Mouse (Mus musculus): ENCODE measurements around the gene Tnfrsf22.
A peak's percentile ranks its signal among the peaks of the same experiment; 100 is the strongest.

The Tnfrsf22 gene

DNA sequence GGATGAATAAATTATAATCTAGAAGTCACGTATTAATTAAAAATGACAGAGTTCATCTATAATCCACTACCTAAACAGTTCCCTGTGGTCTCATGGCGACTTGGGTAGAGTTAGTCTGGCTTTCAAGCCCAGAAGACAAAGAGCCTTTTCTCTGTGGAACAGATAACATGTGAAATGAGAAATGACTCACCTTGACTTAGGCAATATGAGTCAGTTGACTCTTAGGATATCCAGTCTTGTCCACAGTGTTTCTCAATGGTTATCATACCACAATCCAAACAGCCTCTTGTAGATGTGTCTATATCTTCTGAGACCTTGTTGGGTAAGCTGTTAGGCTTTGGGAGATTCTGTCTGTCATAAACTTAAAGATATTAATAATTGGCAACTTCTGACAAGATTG, 18.0 kb downstream of the Tnfrsf22 start:
- DNase-seq (ENCODE audit: low spot score), result no peak

DNA sequence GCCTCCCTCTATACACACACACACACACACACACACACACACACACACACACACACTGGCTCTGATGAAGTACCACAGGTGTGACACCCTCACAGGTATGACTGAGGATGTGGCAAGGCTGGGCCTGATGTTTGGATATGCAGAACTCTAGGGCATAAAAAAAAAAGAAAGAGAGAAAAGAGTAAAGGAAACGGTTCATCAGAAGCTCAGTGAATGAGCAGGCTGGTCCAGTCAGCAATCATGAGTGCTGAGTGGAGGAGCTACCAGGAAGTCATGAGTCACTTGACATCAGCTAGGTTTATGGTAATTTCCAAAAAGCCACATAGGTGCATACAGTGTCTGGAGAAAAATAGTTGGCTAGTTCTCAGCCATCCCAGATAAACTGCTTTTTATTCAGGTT, 20.0 kb downstream of the Tnfrsf22 start:
- DNase-seq (ENCODE audit: low spot score), result no peak

DNA sequence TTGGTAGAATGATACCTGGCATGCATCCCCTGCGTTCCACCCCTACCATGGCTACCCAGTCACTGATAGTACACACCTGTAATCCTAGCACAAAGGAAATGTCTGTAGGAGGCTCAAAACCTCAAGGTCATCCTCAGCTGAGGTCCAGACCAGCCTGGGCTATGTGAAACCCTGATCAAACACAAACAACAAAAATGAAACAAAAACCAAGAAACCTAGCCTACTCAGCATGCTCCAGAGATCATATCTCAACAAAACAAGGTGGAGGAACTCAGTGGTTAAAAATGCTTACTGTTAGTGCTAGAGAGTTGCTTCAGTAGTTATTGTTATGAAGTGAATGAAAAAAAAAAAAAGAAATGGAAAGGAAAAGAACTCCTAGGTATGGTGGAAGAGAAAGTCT, 20.9 kb downstream of the Tnfrsf22 start, which contains the start of gene Tnfrsf26:
Gene Tnfrsf26 (minus strand): TSS at position 183 of the 400 bp plus-strand sequence.
- no peak for DNase-seq (ENCODE audit: low spot score)

DNA sequence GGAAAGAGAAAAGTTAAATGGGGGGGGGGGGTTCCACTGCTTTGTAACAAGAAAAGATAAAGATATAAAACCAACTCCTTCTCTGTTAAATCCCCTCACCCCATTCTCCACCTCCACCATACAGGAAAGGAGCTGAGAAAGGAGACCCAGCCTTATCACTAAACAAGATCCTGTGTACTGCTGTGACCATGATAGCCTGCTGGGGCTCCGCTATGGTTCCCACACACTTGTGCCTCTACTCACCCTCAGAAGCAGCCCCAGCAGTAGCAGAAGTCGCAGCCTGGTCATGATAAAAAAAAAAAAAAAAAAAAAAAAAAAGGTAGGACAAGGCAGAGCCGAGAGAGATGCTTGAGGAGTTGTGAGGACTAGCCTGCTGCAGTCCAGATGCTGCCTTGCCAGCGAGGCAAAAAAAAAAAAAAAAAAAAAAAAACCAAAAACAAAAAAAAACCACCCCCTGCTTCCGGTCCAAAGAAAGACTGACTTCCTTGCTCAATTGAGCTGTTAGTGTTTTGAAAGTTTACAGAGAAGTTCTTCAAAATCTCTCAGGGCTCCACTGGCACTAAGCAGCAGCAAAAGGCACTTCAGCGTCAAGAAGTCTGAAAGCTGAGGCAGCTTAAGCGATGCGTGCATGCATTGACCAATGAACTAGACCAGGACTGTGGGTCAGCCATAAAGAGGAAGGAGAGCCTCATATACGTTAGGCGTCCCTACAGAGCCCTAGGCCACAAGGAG, 21.7 kb downstream of the Tnfrsf22 start:
- DNase-seq (ENCODE audit: low spot score), result no peak

DNA sequence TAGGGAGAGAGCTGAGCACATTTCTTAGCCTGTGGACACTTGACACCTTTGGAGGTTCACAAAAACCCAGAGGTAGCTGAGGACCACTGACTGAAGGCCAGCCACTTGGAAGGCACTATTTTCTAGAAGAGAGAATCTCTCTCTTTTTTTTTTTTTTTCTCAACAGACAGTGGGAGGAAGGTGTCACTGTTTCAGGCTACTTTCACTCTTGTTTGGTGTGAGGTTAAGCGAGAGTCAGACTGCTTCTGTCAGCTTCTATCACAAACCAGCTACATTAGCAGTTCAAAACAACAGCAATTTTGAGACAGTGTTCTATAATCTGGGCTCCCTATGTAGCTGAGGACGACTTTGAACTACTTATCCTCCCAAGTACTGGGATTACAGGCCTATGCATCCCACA, 23.3 kb downstream of the Tnfrsf22 start:
- DNase-seq (ENCODE audit: low spot score), result no peak

DNA sequence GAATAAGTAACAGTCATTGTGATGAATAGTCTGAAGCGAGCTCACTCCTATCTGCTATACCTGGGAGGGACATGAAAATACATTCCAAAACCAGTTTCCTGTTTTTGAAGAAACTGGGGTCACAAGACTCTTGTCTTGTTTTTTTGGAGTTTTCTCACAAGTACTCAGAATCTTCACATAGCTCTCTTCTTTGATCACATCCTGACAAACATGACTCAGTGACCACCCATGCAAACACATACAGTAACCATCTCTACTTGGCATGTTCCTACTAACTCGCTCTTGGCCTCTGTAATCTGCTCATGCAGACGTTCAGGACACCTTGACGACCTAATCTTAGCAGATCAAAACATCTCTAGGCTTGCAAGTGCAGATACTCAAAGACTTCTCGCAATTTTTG, 24.3 kb downstream of the Tnfrsf22 start:
- DNase-seq (ENCODE audit: low spot score), result no peak

DNA sequence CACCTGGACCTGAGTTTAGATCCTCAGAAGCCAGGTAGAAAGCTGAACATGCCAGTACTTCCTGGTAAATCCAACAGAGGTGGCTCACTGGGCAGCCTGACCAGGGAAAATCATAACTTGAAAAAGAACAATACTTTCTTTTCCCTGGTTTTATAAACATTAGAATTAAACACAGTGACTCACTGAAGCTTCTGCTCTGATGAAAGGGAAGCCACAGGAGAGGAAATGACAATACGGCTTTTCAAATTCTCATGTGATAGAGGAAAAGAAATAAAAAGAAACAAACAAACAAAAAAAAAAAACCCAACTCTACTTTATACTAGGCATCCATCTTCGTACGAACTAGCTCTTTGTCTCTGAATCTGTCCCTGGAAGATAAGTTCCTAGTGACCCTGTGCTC, 24.9 kb downstream of the Tnfrsf22 start:
- DNase-seq (ENCODE audit: low spot score), result no peak

DNA sequence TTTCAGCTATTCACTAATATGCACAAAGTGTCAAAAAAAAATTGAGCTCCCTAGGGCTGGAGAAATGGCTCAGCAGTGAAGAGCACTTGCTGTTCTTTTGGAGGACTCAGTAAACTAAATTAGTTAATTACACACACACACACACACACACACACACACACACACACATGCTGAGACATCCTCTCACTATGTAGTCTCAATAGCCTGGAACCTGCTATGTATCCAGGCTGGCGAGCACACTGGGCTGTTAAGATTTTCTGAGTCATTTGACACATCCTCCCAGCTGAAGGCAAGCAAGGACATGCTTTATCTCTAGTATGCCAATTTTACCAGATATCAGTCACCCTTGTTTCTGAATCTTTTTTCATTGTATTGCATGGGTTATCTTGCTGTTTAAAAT, 28.5 kb downstream of the Tnfrsf22 start:
- no peak for DNase-seq (ENCODE audit: low spot score)

DNA sequence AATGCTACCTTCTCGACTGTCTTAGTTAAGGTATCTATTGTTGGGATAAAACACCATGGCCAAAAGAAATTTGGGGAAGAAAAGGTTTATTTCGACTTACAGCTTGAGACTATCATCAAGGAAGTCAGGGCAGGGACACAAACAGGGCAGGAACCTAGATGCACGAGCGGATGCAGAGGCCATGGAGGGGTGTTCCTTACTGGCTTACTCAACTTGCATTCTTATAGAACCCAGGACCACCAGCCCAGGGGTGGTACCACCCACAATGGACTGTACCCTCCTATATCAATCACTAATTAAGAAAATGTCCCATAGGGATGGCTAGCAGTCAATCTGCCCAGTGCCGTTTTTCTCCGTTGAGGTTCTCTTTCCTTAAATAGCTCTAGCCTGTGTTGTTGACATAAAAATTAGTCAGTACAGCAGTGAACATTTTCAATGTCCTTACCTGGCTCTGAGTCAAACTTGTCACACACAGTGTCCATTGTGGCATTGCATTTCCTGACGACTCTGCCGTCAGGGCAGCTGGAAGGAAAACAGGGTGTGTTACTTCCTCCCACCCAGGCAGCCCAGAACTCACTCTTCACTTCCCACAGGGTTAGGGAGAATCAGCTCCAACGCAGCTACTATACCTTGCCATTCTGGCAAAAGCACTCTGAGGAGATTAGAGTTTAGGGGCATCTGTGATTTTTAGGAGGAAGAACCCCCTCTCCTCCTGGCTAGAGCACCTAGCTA, 34.9 kb downstream of the Tnfrsf22 start:
- DNase-seq (ENCODE audit: low spot score), result no peak

DNA sequence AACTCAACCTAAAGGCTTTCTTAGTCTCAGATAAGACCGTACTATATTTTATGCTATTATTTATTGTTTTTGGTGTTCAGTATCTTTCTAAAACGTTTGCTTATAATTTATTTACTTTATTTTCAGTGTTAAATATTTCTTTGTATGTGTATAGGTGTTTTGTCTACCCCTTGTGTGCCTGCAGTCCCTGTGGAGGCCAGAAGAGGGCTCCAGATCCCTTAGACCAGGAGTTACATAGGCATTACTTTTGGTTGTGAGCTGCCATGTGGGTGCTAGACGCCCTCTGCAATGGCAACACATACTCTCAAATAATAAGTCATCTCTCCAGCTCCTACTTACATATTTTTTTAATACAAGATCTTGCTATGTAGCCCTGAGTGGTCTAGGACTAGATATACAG, 37.2 kb downstream of the Tnfrsf22 start:
- DNase-seq (ENCODE audit: low spot score), result no peak

DNA sequence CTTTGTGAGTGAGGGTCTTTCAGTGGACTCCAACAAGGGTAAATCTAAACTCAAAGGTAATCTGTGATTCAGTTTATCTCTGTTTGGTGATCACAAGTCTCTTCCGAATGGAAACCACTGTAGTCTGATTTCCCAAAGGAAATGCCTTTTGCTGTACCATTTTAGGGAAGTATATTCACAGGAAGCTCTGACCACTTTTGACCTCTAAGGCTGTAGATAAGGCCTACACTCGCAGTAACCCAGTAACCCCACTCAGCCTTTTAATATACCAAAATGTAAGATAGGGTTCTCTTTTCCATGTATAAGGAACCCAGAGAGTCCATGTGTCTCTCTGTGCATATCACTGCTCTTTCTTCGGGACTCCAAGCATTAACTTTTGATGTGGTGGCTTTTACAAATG, 44.1 kb downstream of the Tnfrsf22 start:
- DNase-seq (ENCODE audit: low spot score), result no peak

DNA sequence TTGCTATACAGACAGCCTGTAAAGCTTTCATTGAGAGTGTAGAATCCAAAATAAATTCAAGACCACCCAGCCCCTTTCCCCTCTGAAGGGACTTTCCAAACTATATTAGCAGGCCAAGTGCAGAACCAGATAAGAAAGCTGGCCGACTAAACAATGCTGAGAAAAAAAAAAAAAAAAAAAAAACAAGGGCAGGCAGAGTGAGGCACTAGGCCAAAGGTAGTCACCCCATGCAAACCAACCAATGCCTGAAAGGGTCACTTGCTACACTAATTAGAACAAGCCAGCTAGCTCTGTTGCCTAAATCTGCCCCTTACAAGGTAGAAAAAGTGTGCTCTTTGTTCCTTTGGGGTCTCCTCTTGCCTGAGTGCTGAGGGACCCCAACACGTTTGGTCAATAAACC, 44.6 kb downstream of the Tnfrsf22 start:
- DNase-seq (ENCODE audit: low spot score), result no peak

DNA sequence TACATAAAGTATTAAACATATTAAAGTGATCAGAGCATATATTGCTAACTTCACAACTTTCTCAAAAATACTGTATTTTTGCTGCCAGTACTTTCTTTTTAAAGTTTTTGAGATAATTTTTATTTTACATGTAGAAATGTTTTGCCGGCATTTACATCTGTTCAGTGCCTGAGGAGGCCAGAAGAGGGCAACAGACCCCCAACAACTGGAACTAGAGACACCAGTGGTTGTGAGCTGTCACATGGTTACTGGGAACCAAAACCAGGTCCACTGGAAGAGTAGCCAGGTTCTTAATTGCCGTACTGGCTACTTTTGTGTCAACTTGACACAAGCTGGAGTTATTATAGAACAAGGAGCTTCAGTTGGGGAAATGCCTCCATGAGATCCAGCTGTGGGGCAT, 47.8 kb downstream of the Tnfrsf22 start:
- no peak for DNase-seq (ENCODE audit: low spot score)

DNA sequence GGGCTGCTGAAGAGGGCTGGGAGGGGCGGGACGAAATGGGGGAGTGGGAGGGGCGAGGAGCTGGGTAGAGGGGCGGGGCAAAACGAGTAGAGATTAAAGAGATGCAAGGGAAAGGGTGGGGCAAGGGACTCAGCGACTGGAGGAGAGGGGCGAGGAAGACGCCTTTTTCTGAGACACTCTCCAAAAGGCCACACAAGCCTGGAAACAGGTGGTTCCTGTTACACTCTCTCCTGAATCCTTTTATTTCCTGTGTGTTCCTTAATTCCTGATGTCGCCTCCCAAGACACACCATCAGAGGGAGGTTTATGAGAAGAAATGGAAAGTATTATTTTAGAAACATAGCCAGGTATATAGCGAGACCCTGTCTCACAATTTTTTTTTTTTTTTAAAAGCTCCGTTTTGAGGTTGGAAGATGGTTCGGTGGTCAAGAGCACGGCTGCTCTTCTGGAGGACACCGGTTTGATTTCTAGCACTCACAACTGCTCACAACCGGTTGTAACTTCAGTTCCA, 49.2 kb downstream of the Tnfrsf22 start:
- no peak for DNase-seq (ENCODE audit: low spot score)

DNA sequence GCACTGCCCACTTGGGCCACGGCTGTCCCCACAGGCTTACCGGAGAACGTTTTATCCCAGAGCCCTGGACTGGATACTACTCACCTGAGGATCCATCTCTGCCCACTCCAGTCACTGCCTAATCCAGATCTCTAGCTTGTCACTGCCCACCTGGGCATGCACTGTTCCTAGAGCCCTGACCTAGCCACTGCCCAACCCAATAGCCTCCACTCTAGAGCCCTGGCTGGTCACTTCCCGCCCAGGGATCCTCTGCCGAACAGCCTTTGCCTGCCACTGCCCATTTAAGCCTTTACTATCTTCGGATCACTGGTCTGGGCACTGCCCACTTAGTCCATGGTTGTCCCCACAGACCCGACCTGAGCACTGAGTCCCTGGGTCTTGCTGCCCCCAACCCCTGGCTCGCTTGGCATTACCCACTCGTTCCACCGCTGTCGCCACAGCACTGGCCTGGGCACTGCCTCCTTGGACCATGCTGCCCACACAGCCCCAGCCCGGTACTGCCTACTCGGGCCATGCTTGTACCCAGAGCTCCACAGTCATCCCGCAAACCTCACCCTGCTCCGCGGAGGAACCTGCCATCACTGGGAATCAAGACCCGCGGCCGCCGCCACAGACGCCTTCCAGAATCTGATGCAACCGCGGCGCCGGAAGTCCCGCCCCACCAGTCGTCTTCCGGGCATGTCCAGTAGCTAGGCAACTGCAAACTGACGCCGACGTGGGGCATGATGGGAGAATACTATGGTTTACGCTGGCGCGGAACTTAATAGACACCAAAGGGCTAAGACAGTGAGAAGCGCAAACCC, 49.8 kb downstream of the Tnfrsf22 start, which contains the start of gene Cars:
Gene Cars (minus strand): TSS at position 663 of the 803 bp plus-strand sequence.
- DNase-seq (ENCODE audit: low spot score), result peak; percentile 95

DNA sequence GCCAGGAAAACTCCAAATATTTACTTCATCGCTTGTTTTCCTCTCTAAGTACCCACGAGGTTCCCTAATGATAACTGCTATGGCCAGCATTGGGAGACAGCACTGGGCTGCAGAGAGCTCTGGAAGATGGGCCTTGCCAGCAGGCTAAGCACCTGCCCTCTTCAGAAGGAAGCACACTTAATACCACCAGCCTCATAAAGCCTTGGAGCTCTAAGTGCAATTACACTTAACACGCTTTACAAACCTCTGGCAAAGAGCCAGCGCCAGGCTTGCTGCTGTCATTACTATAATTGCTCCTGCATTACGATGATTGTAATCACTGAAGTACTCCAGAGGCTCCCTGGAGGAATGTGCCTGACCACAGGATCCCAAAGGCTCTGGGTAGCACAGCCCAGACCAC, 54.6 kb downstream of the Tnfrsf22 start:
- peak; percentile 97 for DNase-seq (ENCODE audit: low spot score)

DNA sequence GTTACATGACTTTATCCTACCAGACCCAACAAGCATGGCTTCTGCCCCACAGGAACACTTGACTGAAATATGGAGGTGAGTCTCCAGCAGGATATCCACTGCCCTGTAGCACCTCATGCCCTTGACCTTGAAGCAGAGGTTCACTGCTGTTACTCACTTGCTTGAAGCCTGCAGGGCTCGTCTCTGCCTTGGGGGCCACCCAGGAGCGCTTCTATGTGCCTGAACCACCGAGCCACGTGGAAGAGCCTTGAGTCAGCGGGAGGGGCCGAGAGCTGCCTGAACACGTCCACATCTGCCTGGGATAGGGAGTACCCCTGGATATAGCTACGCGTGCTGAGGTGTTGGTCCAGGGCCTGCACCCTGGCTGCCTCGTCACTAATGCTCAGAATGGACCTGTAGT, 57.2 kb downstream of the Tnfrsf22 start:
- no peak for DNase-seq (ENCODE audit: low spot score)

DNA sequence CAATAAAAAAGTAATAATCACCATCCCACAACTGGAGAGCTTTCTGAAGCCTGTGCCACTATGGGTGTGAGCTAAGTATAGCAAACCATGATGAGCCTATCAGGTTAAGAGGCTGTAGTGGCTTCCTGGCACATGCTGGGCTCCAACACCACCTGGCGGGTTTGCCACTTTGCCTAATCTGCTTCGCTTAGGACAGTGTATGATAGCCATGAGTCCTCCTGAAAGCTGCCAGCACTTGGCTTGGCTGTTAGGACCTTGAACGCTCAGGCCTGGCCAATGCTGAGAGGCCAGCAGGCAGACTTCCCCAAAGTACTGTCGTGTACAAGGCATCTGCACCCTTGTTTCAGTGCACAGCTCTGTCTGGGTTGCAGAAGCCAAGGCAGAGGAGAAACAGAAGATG, 61.5 kb downstream of the Tnfrsf22 start:
- DNase-seq (ENCODE audit: low spot score), result no peak

DNA sequence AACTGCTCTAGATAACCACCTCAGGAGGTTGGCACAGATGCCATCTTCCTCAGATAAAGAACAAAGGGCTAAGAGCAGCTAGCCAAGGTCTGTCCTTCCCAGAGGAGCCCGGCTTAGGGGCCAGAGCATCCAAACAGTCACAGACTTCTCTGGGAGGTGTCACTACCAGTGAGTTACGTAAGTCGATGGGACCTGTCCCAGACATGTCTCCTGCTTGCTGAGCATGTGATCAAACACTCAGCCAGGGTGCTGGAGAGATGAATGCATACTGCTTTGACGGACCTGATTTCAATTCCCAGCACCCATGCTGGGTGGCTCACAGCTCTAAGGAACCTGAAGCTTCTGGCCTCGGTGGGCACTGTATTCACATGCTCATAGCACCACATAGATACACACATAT, 61.9 kb downstream of the Tnfrsf22 start:
- DNase-seq (ENCODE audit: low spot score), result no peak
